Mouse (Mus musculus) MEL (cell line): ENCODE measurements around the gene Nr2e3.

Experiments
- GATA1 ChIP-seq: IDR thresholded peaks from 2 replicates; pipeline ENCODE4 v1.6.1; 2011; ENCODE audit warnings: low read depth, low read length, improper control_type of control experiment
- POLR2A ChIP-seq, 2 experiments: IDR thresholded peaks; 2 replicates each; pipeline ENCODE4 v1.6.1; 2011 to 2012; ENCODE audit warnings: low read length in 2 of 2, mild to moderate bottlenecking in 2 of 2, control low read depth in 1 of 2, improper control_type of control experiment in 1 of 2, low read depth in 1 of 2, moderate library complexity in 1 of 2; ENCODE audit not compliant: control insufficient read depth in 1 of 2, insufficient read depth in 1 of 2, poor library complexity in 1 of 2
- SMC3 ChIP-seq: IDR thresholded peaks from 2 replicates; pipeline ENCODE4 v1.6.1; 2011; ENCODE audit warnings: low read depth, low read length, improper control_type of control experiment

- TF ChIP-seq GATA1 (no peak), POLR2A (IDR thresholded peaks at IDR 0.05; ENCODE audit: control insufficient read depth in 1 of 2, insufficient read depth in 1 of 2, low read depth in 1 of 2, low read length in 2 of 2, poor library complexity in 1 of 2) (no peak), SMC3 (no peak)
Measured at GRCm38 (mm10) chr9:59941885-59942350, 18.5 kb downstream of the Nr2e3 start.
